Mouse (Mus musculus) heart, embryonic 16.5 days (tissue): ENCODE results near the gene Wdfy1. TPM values are rescaled to one million over a fixed set of nuclear protein-coding genes. Genes with fewer than 3 reads are reported as not detected.
A peak's percentile ranks its signal among the peaks of the same experiment; 100 is the strongest.

Source experiments
- ATAC-seq: fragments of 200-750 bp; cut with Nextera tagmentation; replicated peaks from 2 replicates; pipeline ENCODE4 v1.8.0; 2017; ENCODE audit warnings: moderate number of reproducible peaks; ENCODE audit not compliant: insufficient read depth, low FRiP score; ENCODE audit errors: extremely low read depth
- H3K27ac ChIP-seq: fragments of 300-500 bp; sonication (generic); 2 replicates; pipeline ENCODE4 v1.5.1; 2014; ENCODE audit warnings: mild to moderate bottlenecking, low read length, control low read depth, moderate library complexity
- H3K27me3 ChIP-seq: fragments of 300-500 bp; sonication (generic); 2 replicates; pipeline ENCODE4 v1.6.1; 2014; ENCODE audit warnings: low read length, mixed read lengths; ENCODE audit not compliant: control insufficient read depth, insufficient read depth
- H3K36me3 ChIP-seq: fragments of 300-500 bp; sonication (generic); 2 replicates; pipeline ENCODE4 v1.6.1; 2014; ENCODE audit not compliant: control insufficient read depth, insufficient read depth
- H3K4me1 ChIP-seq: fragments of 300-500 bp; sonication (generic); 2 replicates; pipeline ENCODE4 v1.6.1; 2014; ENCODE audit warnings: low read length, mixed read lengths; ENCODE audit not compliant: control insufficient read depth, insufficient read depth
- H3K4me2 ChIP-seq: fragments of 300-500 bp; sonication (generic); 2 replicates; pipeline ENCODE4 v1.6.1; 2014; ENCODE audit warnings: low read depth, mild to moderate bottlenecking, control low read depth, low read length
- H3K4me3 ChIP-seq: fragments of 300-500 bp; sonication (generic); 2 replicates; pipeline ENCODE4 v1.5.1; 2014; ENCODE audit warnings: mild to moderate bottlenecking, control low read depth, low read length
- H3K9ac ChIP-seq: fragments of 300-500 bp; sonication (generic); 2 replicates; pipeline ENCODE4 v1.6.1; 2014; ENCODE audit warnings: low read length, control low read depth
- H3K9me3 ChIP-seq: fragments of 300-500 bp; sonication (generic); replicated peaks from 2 replicates; pipeline ENCODE4 v1.6.1; 2016; ENCODE audit warnings: low read length; ENCODE audit not compliant: control insufficient read depth
- WGBS: fragments of 180-500 bp; shearing (Covaris S2); extraction: QIAGEN DNeasy Blood & Tissue Kit; methylation state at CpG from one replicate; pipeline ENCODE4 v1.1.7; 2014; 5-methylcytosine and 5-hydroxymethylcytosine counted together
- polyA plus RNA-seq: library from polyadenylated mRNA; unstranded; fragments of >200 nt; fragmentation: Nextera tagmentation; extraction: Ambion mirVana; gene quantifications from 2 replicates; pipeline ENCODE4 v1.2.1, GENCODE M21; 2015

The Wdfy1 gene
- polyA plus RNA-seq, 1 experiment from 2014 or later, result 30.0 TPM

DNA sequence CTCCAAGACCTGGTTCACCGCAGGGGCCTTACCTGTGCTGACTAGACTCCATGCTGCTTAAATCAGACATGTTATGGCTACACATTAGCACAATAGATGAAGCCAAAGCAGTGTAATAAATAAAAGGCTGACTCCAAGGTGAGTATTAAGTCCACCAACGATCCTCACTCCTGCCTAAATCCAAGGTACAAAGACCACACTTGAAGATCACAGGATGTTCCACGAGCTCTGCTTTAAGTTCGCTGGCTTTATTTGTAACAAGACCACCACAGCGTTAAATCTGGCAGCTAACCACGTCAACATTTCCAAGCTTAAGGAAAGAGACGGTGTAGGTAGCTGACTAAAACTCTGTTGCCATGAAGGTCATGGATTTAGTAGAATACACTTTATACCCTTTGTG lies 33.0 kb downstream of the Wdfy1 start:
- peaks cover 6% of the 10 kb centered on the region; the same call in 1 of the 2 replicates for H3K36me3 ChIP-seq
- WGBS, result 91% methylated on average over 7 of the region's 7 CpGs
- ATAC-seq, result no peak
- H3K27me3 ChIP-seq, result no peaks in the 10 kb centered on the region
- no peak overlapping the region for H3K4me2 ChIP-seq
- H3K9ac ChIP-seq, result no peak overlapping the region
- H3K27ac ChIP-seq, result no peak overlapping the region
- peaks cover 10% of the 10 kb centered on the region for H3K4me1 ChIP-seq
- no peaks in the 10 kb centered on the region for H3K9me3 ChIP-seq
- no peak overlapping the region for H3K4me3 ChIP-seq

DNA sequence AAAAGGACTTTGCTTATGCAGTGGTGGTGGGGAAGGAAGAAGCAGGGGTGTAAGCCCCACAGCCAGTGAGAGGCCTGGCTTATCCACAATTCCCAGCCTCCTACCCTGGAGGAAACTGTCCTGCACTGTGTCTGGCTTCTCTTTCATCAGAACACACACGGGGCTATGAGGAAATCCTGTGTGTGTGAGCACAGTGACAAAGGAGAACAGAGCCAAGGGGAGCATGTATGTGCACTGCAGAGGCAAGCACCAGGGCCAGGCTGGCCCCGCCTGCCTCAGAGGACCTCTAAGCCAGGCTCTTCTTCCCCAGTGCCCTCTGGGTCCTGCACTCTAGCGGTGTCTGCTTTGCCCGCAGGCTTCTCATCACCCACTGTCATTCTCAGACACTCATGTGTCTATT lies 34.9 kb downstream of the Wdfy1 start:
- Histone ChIP-seq H3K27me3 (no peaks in the 10 kb centered on the region), H3K9me3 (no peaks in the 10 kb centered on the region), H3K4me3 (no peak overlapping the region), H3K4me2 (no peak overlapping the region), H3K4me1 (peaks cover 5% of the 10 kb centered on the region; the same call in 1 of the 2 replicates), H3K36me3 (peaks cover 8% of the 10 kb centered on the region; the same call in 1 of the 2 replicates), H3K27ac (no peak overlapping the region), H3K9ac (no peak overlapping the region)
- WGBS, result 58% methylated on average over 4 of the region's 4 CpGs
- ATAC-seq, result peak; percentile 61; the same call in 1 of the 2 replicates

DNA sequence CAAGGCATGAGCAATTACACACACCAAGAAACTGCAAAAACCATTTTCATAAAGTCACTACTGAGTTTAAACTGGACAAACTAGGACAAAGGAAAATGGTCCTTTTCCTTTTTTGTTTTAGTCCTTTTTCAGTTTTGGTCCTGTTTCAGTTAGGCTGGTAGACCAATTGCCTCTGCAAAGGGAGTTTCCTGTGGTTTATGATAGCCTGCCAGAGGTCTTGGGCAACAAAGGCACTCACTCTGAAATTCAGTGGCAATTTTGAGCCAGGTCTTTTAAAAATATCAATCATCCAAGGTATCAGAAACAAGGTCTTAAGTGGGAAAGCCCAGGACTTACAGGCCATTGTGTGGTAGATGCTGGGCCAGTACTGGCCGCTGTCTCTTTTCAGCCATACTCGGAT lies 36.2 kb downstream of the Wdfy1 start:
- Histone ChIP-seq H3K27ac (no peak overlapping the region), H3K9ac (no peak overlapping the region), H3K4me3 (no peak overlapping the region), H3K36me3 (peaks cover 8% of the 10 kb centered on the region; the same call in 1 of the 2 replicates), H3K9me3 (no peaks in the 10 kb centered on the region), H3K4me1 (0 out of 2 replicates have a peak, but pooled peaks cover 2% of the 10 kb centered on the region), H3K4me2 (no peak overlapping the region), H3K27me3 (no peaks in the 10 kb centered on the region)
- no peak for ATAC-seq
- 95% methylated on average over 2 of the region's 2 CpGs for whole genome bisulfite sequencing

DNA sequence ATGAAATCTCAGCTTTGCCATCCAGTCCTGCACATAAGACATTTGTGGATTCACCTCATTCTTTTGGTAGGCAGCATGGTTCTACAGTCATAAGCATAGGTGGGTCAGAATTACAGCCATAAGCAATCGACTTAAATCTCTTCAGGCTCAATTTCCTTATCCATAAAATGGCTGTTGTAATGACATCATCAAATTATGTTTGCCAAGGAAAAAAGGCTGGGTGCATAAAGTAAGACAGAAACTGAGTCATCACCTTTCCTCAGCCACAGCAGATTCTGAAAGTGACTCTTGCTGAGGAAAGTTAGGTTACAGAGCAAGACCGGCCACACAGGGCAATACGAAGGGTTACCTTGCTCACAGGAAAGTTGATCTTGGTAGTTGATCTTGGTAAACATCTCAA lies 39.5 kb downstream of the Wdfy1 start:
- no peak overlapping the region for H3K9ac ChIP-seq
- H3K9me3 ChIP-seq, result no peaks in the 10 kb centered on the region
- no peak overlapping the region for H3K4me2 ChIP-seq
- 89% methylated on average over 3 of the region's 3 CpGs for WGBS
- no peaks in the 10 kb centered on the region for H3K4me1 ChIP-seq
- ATAC-seq, result no peak
- peaks cover 10% of the 10 kb centered on the region; the same call in 1 of the 2 replicates for H3K36me3 ChIP-seq
- no peak overlapping the region for H3K27ac ChIP-seq
- H3K27me3 ChIP-seq, result no peaks in the 10 kb centered on the region
- no peak overlapping the region for H3K4me3 ChIP-seq

DNA sequence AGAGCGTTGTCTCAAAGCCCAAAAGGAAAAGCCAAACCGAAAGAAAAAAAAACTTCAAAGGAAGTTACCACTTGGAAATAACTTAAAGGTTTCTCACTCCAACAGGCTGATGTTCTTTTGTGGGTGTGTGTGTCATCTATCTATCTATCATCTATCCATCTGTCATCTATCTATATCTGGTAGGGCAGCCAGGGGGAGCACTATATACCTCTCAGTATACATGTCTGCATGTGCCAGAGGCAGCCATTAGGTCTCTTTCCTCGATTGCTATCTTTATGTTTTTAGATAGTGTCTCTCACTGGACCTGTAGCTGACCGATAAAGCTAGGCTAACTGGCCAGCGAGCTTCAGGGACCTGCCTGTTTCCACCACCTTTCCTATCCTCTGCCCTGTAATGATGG lies 41.1 kb downstream of the Wdfy1 start:
- ATAC-seq, result no peak
- no peaks in the 10 kb centered on the region for H3K27me3 ChIP-seq
- no peak overlapping the region for H3K4me3 ChIP-seq
- 71% methylated on average over 5 of the region's 5 CpGs for WGBS
- no peak overlapping the region for H3K9ac ChIP-seq
- H3K4me1 ChIP-seq, result no peaks in the 10 kb centered on the region
- H3K9me3 ChIP-seq, result no peaks in the 10 kb centered on the region
- no peak overlapping the region for H3K27ac ChIP-seq
- H3K4me2 ChIP-seq, result no peak overlapping the region
- peaks cover 10% of the 10 kb centered on the region; the same call in 1 of the 2 replicates for H3K36me3 ChIP-seq

DNA sequence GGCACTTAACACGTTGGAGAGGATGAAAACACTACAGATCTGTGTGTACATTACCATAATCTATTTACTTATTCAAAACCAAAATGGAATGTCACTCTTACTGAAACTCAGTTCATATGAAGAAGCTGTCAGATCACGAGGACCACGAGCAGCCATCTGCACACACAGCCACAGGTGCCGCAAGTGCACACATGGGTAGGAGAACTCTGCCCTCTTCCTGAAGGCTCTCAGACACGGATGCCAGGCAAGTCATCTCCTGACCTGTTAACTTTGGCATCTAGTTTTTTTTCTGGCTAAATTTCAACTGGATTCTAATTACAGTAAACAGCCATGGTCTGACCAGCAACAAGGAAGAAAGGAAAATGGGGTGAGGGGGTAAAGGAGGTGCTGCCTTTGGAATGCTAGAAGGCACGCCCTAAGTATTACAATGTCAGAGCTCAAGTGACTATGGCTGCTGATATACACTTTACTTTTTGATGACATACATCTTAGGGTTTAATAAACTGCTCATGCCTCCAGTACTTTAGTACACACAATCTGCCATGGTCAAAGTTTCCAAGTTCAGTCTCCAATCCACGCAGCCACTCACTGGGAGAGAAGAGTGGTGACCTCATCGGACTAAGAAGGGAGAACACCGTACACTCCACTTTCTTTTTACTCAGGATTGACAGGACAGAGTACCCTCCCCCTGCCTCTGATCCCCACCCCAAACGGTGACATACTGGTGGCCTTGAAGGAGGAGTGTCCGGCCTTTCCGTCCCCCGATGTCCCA lies 61.6 kb downstream of the Wdfy1 start:
- H3K27me3 ChIP-seq, result no peaks in the 10 kb centered on the region
- no peaks in the 10 kb centered on the region for H3K9me3 ChIP-seq
- H3K4me1 ChIP-seq, result peaks cover 5% of the 10 kb centered on the region; the same call in 1 of the 2 replicates
- ATAC-seq, result no peak
- no peak overlapping the region for H3K9ac ChIP-seq
- no peak overlapping the region for H3K4me3 ChIP-seq
- H3K36me3 ChIP-seq, result peaks cover 25% of the 10 kb centered on the region
- WGBS, result 84% methylated on average over 13 of the region's 13 CpGs
- no peak overlapping the region for H3K27ac ChIP-seq
- H3K4me2 ChIP-seq, result no peak overlapping the region

DNA sequence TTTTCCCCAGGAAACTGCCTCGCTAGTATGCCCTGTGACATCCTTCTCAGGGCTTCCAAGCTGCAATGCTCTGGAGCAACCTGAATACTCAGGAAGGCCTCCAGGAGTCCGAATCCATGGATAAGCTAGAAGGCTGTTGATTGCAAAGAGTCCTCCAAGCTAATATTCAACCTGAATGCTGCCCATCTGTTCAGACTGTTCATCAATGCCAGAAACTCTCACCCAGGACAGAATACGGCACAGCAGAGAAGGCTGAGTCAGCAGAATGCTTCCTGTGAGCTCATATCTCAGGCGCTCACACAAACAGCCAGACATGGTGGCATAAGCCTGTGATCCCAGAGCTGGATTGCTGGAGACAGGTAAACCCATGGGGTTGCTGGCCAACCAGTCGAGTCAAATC lies 62.9 kb downstream of the Wdfy1 start:
- no peak overlapping the region for H3K4me3 ChIP-seq
- WGBS, result 88% methylated on average over 5 of the region's 5 CpGs
- no peak overlapping the region for H3K9ac ChIP-seq
- H3K27ac ChIP-seq, result no peak overlapping the region
- no peaks in the 10 kb centered on the region for H3K27me3 ChIP-seq
- H3K9me3 ChIP-seq, result no peaks in the 10 kb centered on the region
- H3K4me2 ChIP-seq, result no peak overlapping the region
- H3K4me1 ChIP-seq, result peaks cover 5% of the 10 kb centered on the region; the same call in 1 of the 2 replicates
- peaks cover 27% of the 10 kb centered on the region for H3K36me3 ChIP-seq
- no peak for ATAC-seq

DNA sequence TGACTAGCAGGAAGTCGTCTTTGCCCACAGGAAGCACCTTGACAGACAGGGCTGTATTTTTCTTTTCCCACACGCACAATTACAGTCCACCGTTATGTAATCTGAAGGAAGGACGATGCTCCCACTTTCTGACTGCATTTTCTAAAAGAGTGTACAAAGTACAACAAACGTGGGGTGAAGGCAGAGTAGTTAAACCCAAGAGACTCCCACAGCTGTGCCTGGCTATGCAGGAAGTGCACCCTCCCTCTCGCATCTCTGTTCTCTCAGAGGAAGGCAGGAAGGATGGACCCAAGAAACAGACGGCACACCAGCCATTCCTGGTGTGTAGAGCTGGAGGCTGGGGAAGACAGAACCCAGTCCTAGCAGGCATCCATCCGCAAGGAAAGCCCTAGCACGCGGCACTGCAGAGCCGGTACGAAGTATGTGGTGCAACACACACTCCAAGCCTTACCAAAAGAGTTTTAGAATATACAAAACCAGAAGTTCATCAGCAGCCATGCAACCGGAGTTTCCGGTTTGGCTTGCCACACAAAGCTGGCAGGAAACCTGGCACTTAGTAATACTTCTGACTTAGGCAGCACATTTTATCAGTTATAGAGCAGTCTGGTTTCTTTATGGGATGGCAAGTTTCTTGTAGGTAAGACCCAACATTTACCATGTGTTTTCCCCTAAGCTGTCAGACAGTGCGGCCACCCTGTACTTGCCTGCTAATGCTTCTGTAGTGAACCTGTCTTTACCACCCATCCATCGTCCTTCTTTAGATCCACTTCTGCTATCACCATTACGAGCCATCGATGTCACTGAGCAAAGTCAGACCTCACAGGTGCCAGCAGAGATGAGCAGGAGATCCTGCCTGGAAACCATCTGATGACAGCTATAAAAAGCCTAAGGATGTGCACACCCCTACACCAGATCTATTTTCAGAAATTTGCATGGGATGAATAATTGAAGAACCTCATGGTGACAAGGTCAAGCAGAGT lies 64.5 kb downstream of the Wdfy1 start:
- WGBS, result 60% methylated on average over 18 of the region's 18 CpGs
- H3K27ac ChIP-seq, result peak overlapping the region; percentile 36; the same call in 1 of the 2 replicates
- no peak overlapping the region for H3K4me3 ChIP-seq
- peaks cover 5% of the 10 kb centered on the region; the same call in 1 of the 2 replicates for H3K4me1 ChIP-seq
- H3K4me2 ChIP-seq, result peak overlapping the region; percentile 1; the same call in 1 of the 2 replicates
- H3K36me3 ChIP-seq, result peaks cover 32% of the 10 kb centered on the region
- no peak overlapping the region for H3K9ac ChIP-seq
- no peaks in the 10 kb centered on the region for H3K27me3 ChIP-seq
- peak; percentile 63; the same call in 1 of the 2 replicates for ATAC-seq
- H3K9me3 ChIP-seq, result no peaks in the 10 kb centered on the region
